Mouse (Mus musculus) testis, adult 2 months (tissue): Measurements from ENCODE around the gene Zfp280d. TPM values are rescaled to one million over a fixed set of nuclear protein-coding genes. Genes with fewer than 3 reads are reported as not detected.
A peak's percentile ranks its signal among the peaks of the same experiment; 100 is the strongest.

Source experiments
- H3K27ac ChIP-seq: fragments of 200-500 bp; 2 replicates; pipeline ENCODE4 v1.5.1; 2012; ENCODE audit warnings: low read depth, low read length; ENCODE audit not compliant: control insufficient read depth, insufficient read depth
- H3K27me3 ChIP-seq: fragments of 200-500 bp; 2 replicates; pipeline ENCODE4 v1.6.1; 2012; ENCODE audit warnings: mild to moderate bottlenecking, low read length, moderate library complexity; ENCODE audit not compliant: control insufficient read depth, insufficient read depth
- H3K36me3 ChIP-seq: fragments of 200-500 bp; 2 replicates; pipeline ENCODE4 v1.6.1; 2012; ENCODE audit warnings: mild to moderate bottlenecking, low read length; ENCODE audit not compliant: control insufficient read depth, insufficient read depth
- H3K4me1 ChIP-seq: fragments of 200-500 bp; 2 replicates; pipeline ENCODE4 v1.6.1; 2012; ENCODE audit warnings: low read length; ENCODE audit not compliant: control insufficient read depth, insufficient read depth
- H3K4me3 ChIP-seq: fragments of 200-500 bp; 2 replicates; pipeline ENCODE4 v1.5.1; 2012; ENCODE audit warnings: low read depth, mild to moderate bottlenecking, low read length, moderate library complexity, mixed read lengths; ENCODE audit not compliant: control insufficient read depth
- CTCF ChIP-seq: fragments of 200-500 bp; IDR thresholded peaks from 2 replicates; pipeline ENCODE4 v1.5.1; 2012; ENCODE audit warnings: low read depth, mild to moderate bottlenecking, inconsistent platforms, low read length, moderate library complexity; ENCODE audit not compliant: control insufficient read depth, insufficient read depth, insufficient replicate concordance
- POLR2A ChIP-seq: fragments of 200-500 bp; IDR thresholded peaks from 2 replicates; pipeline ENCODE4 v1.6.1; 2012; ENCODE audit warnings: low read depth, mild to moderate bottlenecking, inconsistent platforms, low read length, moderate library complexity; ENCODE audit not compliant: control insufficient read depth
- polyA plus RNA-seq: library from polyadenylated mRNA; depleted of rRNA; stranded (reverse); fragments of >200 nt; gene quantifications from 2 replicates; pipeline ENCODE4 v1.2.3, GENCODE M21; 2012; rRNA removed

Gene Zfp280d
- polyA plus RNA-seq, 1 experiment = 12.9 TPM

GRCm38 (mm10) chr9:72405882-72406638 is 131.4 kb downstream of the Zfp280d start:
- H3K4me1 ChIP-seq = peaks cover 5% of the 10 kb centered on the region
- no peak overlapping the region for H3K27ac ChIP-seq
- H3K27me3 ChIP-seq = no peaks in the 10 kb centered on the region
- H3K36me3 ChIP-seq = no peaks in the 10 kb centered on the region
- H3K4me3 ChIP-seq = no peak overlapping the region
- TF ChIP-seq POLR2A = no peak
- TF ChIP-seq CTCF = no peak

GRCm38 (mm10) chr9:72408131-72408586 is 133.5 kb downstream of the Zfp280d start:
- Histone ChIP-seq H3K4me1 (peaks cover 5% of the 10 kb centered on the region), H3K27me3 (no peaks in the 10 kb centered on the region), H3K36me3 (no peaks in the 10 kb centered on the region), H3K4me3 (peak overlapping the region; percentile 72), H3K27ac (no peak overlapping the region)
- TF ChIP-seq POLR2A (no peak), CTCF (peak; percentile 95; the same call in 1 of the 2 replicates)

- H3K36me3 ChIP-seq = no peaks in the 10 kb centered on the region
- no peak overlapping the region for H3K27ac ChIP-seq
- TF ChIP-seq CTCF (no peak), POLR2A (no peak)
- H3K27me3 ChIP-seq = no peaks in the 10 kb centered on the region
- peak overlapping the region; percentile 1 for H3K4me3 ChIP-seq
- H3K4me1 ChIP-seq = peaks cover 5% of the 10 kb centered on the region
Measured at GRCm38 (mm10) chr9:72409381-72410225, 134.9 kb downstream of the Zfp280d start.

GRCm38 (mm10) chr9:72411746-72412145 is 137.1 kb downstream of the Zfp280d start:
- H3K36me3 ChIP-seq = no peaks in the 10 kb centered on the region
- H3K27me3 ChIP-seq = no peaks in the 10 kb centered on the region
- TF ChIP-seq CTCF (no peak), POLR2A (no peak)
- no peak overlapping the region for H3K4me3 ChIP-seq
- H3K27ac ChIP-seq = no peak overlapping the region
- peaks cover 5% of the 10 kb centered on the region for H3K4me1 ChIP-seq

Other genes starting within 250 kb of the Zfp280d start
- 17.4 and 20.0 TPM in 2 replicates for gene Tcf12, start 163.0 kb upstream of the Zfp280d start, polyA plus RNA-seq
- gene Mns1, start 163.2 kb downstream of the Zfp280d start, polyA plus RNA-seq = 74.4 and 92.1 TPM in 2 replicates
- 29.3 and 38.0 TPM in 2 replicates for gene Tex9, start 217.4 kb downstream of the Zfp280d start, polyA plus RNA-seq